Mouse (Mus musculus): ENCODE measurements around the gene Cluap1.
"Not testable (repeated sequence)": the region's sequence is repeated elsewhere in the genome, so short reads cannot be mapped to it uniquely, and the experiment has no call there.

The Cluap1 gene

GRCm38 (mm10) chr16:3934701-3935100, 26.1 kb downstream of the Cluap1 start:
- no peak for DNase-seq (ENCODE audit: low spot score)

GRCm38 (mm10) chr16:3951141-3951540, 42.5 kb downstream of the Cluap1 start:
- DNase-seq (ENCODE audit: low spot score): no peak

DNA sequence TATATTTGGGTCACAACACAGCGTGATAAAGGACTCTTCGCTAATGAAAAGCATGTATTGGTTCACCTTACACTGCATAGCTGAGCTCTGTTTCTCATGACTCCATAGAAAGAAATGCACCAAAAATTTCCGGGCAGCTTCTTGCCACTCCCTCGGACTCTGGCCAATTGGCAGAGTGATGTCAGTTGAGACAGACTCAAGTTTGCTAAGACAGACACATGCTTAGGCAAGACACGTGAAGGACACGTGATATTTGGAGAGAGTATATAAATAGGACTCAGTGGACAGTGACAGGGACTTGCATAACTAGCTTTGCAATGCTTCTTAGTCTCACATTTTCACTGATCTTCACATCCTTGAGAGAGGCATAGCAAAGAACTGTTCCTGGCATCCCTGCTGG, 47.8 kb downstream of the Cluap1 start:
- no peak for DNase-seq (ENCODE audit: low spot score)

GRCm38 (mm10) chr16:3959261-3959660, 50.7 kb downstream of the Cluap1 start:
- no peak for DNase-seq (ENCODE audit: low spot score)

DNA sequence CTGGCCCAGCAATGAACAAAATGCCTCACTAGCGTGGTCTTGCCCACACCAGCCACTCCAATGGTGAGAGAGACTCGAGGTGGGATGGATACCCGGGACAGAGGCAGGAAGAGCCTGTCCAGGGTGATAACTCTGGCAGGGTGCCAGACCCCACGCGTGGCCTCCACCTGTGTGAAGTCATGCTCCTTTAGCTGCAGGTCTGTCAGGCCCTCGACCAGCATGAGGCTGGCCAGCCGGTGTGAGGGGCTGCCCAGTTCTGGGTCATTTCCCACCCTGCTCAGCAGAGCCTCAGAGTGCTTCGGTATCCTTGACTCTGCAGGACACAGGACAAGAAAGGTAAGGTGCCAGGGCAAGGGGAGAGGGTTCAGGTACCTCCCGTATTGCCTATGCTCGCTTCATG, 56.4 kb downstream of the Cluap1 start:
- DNase-seq (ENCODE audit: low spot score): no peak

DNA sequence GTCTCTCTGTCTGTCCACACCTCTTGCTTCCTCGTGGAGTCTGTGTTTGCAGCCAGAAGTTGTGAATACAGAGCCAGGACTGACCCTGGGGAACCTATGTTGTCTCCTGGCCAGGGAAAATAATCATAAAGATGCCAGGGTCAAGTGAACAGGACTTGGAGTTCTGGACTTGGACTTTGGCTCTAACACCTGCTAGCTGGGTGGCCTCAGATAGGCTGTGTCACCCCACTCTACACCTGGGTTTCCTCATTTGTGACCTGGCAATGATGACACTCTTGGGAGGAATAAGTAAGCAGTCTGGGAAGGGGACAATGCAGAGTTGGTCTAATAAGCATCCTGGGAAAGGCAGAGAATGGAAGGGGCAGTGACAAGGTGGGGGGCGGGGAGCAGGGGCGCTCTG, 56.9 kb downstream of the Cluap1 start:
- no peak for DNase-seq (ENCODE audit: low spot score)

GRCm38 (mm10) chr16:3974456-3974855, 65.9 kb downstream of the Cluap1 start:
- DNase-seq (ENCODE audit: low spot score): not testable (repeated sequence)

GRCm38 (mm10) chr16:3975658-3976057, 67.1 kb downstream of the Cluap1 start:
- DNase-seq (ENCODE audit: low spot score): no peak

- DNase-seq (ENCODE audit: low spot score): no peak
These were observed 67.7 kb downstream of the Cluap1 start, which contains the start of gene Nlrc3 for GRCm38 (mm10) chr16:3976251-3976671. TSS of gene Nlrc3 (minus strand) at chr16:3976632.

- no peak for DNase-seq (ENCODE audit: low spot score)
These were observed 68.1 kb downstream of the Cluap1 start for GRCm38 (mm10) chr16:3976712-3977111.

- DNase-seq (ENCODE audit: low spot score): no peak
These were observed 73.6 kb downstream of the Cluap1 start for GRCm38 (mm10) chr16:3982173-3982572.

DNA sequence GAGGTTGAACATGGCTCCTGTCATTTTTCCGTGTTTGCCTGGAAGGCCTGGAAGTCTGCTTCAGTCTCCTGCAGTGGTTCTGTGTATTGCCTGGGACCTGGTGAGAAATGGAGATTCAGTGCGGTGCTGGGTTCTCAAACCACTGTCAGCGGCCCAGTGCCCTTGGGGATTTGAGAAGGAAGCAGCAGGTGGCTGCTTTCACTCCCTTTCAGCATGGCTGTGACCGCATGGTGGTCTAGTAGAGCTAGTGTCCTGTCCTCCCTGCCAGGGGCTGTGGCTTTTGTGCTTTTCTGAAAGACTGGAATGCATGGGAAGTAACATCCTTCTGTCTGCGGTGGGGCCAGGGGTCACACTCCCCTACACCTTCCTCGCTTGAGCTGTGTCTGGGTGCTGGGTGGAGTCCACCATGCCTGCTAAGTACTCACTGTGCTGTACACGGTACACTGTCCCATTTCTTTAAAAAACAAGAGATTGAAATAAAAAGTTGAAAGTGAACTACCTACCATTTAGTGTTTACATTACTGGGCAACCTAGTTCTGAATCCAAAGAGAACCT, 74.6 kb downstream of the Cluap1 start:
- DNase-seq (ENCODE audit: low spot score): no peak

- no peak for DNase-seq (ENCODE audit: low spot score)
These were observed 79.8 kb downstream of the Cluap1 start for GRCm38 (mm10) chr16:3988410-3988809.

Data from urinary bladder, postnatal 10 days (tissue).